Mouse (Mus musculus) activated CD4-positive, CD25-positive, alpha-beta regulatory T cell, adult 9 weeks (primary cell): ENCODE measurements around the gene Cetn3. TPM values are rescaled to one million over a fixed set of nuclear protein-coding genes. Genes with fewer than 3 reads are reported as not detected.

Experiments
- polyA plus RNA-seq: library from polyadenylated mRNA; unstranded; fragments of 100-300 nt; shearing (Covaris generic); gene quantifications from one replicate; pipeline ENCODE4 v1.2.1, GENCODE M21; 2017

Cetn3 gene
- 176 TPM for polyA plus RNA-seq

GRCm38 (mm10) chr13:81782971-81783404, at the start of gene Cetn3:
Gene Cetn3 (plus strand): TSS chr13:81783077.

Other genes with a start within 250 kb of the Cetn3 start
- gene Adgrv1, start 149.9 kb upstream of the Cetn3 start, polyA plus RNA-seq, result 0.54 TPM
- gene Lysmd3, start 125.4 kb upstream of the Cetn3 start, polyA plus RNA-seq, result 19.2 TPM
- 12.1 TPM for gene Polr3g, start 72.1 kb upstream of the Cetn3 start, polyA plus RNA-seq
- gene Mblac2, start 71.7 kb upstream of the Cetn3 start, polyA plus RNA-seq, result 16.4 TPM